Mouse (Mus musculus): ENCODE measurements around the gene Pnpla2.

DNA sequence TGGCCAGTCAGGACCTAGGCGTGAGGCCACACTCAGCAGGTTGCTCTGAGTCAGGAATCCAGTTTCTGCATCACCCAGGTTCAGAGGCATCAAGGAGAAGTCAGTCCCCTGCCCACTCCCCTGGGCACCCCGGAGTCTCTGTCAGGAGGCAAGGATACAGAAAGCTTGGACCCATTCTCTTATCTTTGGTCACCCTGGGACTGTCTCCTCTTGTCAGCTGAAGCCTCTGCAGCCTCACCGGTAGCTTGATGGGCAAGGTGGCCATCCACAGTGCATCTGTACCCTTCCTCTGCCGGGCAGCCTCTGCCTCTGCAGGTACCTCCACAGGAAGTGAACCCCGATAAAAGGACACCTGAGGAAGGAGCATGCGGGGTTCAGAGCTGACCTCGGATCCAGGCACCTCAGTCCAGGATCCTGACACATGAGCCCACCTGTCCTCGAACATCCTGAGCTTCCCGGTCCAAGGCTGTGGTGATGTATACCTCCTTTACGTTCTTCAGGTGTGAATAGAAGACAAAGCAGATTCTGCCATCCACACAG, 15.8 kb upstream of the Pnpla2 start:
- TF ChIP-seq POLR2A (IDR thresholded peaks at IDR 0.05; ENCODE audit: low read depth, low read length) (no peak), CTCF (conservative IDR thresholded peaks at IDR 0.05; ENCODE audit: insufficient read depth, insufficient read length, low read depth, low read length) (no peak)
